Mouse (Mus musculus): ENCODE results near the gene Slc35f5.

The Slc35f5 gene

GRCm38 (mm10) chr1:125574219-125574618 lies 13.8 kb downstream of the Slc35f5 start:
- no peak for DNase-seq (ENCODE audit: low read depth, low spot score)

DNA sequence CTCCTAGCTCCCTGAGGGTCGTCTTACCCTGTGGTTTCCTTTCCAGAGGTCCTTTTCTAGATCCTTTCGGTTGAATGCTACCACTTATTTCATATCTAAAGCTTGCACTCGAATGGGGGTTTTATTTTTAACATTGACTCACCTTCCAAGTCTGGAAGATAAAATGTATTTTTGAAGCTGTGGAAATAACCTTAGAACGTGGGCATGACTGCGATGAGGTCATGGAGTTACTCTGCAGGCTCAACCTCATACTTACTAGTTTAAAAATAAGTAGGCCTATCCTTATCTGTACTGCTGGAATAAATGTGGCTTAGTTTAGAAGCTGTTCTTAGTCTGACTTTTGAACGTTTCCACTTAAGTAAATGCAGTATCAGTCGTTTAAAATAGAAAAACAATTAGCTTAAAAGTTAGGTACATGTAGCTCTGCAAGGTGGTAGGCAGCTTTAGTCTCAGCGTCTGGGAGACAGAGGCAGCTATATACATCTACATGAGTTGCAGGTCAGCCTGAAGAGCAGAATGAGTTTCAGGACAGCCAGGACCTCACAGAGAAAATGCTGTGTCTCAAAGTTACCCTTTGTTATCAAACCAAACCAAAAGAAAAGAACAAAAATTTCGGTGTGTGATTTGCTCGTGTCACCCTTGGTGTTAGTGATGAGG lies 15.2 kb downstream of the Slc35f5 start:
- no peak for DNase-seq (ENCODE audit: low read depth, low spot score)

GRCm38 (mm10) chr1:125576965-125577364 lies 16.6 kb downstream of the Slc35f5 start:
- no peak for DNase-seq (ENCODE audit: low read depth, low spot score)

DNA sequence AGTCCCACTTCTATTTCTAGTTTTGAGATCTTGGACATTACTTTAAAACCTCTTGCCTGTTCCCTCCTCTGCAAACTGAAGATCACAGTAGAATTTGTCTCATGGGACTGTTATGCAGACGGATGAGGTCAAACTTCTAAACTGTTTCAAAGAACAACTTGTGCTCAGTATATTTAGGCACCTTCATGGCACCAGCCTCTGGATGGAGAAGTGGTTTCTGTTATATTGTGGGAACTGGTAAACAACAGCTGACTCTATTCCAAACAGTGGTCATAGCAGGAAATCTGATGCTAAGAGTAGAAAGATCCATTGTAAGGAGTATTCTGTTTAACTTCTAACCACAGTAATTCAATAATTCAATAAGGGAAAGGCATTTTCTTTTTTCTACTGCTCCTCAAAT lies 17.7 kb downstream of the Slc35f5 start:
- DNase-seq (ENCODE audit: low read depth, low spot score), result no peak

- DNase-seq (ENCODE audit: low read depth, low spot score), result no peak
Observed at GRCm38 (mm10) chr1:125581134-125581533, 20.7 kb downstream of the Slc35f5 start.

- DNase-seq (ENCODE audit: low read depth, low spot score), result no peak
Observed at GRCm38 (mm10) chr1:125603620-125604019, 43.2 kb downstream of the Slc35f5 start.

DNA sequence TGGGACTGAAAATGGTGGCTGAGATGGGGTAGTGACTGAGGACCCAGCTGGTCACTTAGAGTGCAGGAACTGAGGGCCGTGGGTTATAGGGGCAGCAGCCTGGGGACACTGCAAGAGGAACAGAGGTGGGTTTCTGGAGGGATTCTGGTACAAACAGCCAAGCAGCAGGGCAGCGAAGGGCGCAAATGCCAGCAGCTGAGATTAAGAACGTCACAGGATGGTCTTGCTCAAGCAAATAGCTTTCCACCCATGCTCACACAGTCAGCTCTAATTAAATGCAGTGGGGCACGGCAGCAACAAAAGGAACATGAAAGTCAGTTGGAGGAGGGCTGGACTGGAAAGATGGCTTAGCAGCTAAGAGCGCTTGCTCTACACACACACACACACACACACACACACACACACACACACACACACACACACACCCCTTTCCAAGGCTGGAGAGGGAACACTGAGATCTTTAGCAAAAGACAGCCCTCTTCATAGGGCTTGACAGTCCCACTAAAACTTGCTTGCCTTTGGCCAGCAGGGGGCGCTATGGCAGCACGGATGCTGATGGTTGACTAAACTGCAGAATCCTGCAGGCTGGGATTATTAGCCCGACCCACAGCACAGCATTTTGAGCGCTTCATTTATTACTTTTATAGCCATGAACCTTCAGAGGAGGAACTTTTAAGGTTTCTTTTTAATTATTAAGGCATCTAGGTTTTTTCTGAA lies 46.9 kb downstream of the Slc35f5 start:
- DNase-seq (ENCODE audit: low read depth, low spot score), result peak; percentile 25

DNA sequence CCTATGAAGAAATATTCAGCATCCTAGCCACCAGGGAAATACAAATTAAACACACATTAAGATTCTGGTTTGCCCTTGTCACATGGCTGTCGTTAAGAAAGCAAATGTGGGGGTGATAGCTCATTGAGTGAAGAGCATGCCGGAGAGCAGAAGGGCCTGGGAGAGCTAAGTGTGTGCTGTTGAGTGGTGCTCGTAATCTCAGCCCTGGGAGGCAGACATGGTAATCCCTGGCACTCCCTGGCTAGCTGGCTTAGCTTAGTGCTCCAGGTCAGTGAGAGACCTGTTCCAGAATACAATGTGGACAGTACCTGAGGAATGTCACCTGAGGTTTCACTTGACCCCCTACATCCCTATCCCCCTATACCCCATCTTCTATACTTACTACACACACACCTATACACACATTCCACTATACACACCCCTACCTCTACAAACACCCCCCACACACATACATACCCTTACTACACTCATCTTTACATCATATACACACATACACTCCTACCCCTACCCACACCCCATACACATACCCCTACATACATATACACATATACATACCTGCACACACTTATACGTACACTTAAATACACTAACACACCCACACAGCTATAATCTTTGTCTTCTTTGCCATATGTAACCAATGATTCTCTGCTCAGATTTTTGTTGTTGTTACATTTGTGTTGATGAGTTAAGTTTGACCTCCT lies 64.1 kb downstream of the Slc35f5 start:
- no peak for DNase-seq (ENCODE audit: low read depth, low spot score)

DNA sequence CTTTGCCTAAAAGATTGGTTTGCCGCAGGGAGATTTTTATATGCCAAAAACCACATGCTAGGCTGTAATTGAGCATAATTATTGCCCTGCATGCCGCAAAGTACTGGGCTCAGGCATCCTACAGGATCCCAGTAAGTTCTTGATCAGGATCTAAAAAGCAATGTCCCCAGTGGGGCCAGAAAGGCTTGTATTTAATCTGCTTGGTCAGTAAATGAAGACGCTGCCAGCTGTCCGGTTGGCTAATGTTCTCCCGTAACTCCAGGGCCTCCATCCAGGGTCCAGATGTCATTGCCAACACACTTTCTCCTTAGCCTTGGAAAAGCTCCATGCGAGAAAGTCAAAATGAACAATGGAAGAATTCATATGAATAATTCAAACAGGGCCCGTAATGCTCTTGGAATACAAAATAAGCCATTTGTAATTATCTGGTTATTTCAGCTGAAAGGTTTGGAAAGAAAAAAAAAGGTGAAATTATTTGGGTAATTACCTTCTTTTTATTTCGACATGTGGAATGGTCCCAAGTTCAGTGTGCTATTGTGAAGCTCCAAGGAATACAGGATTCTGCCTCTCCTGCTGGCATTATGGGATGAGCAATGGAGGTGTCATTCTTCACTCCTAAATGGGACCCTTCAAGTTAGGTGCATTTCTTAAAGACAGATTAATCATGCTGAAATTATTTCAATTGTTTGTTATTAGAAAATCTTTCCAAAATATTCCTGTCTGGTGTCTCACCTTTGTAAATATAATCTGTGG lies 79.3 kb downstream of the Slc35f5 start:
- DNase-seq (ENCODE audit: low read depth, low spot score), result no peak

GRCm38 (mm10) chr1:125643643-125644042 lies 83.2 kb downstream of the Slc35f5 start:
- DNase-seq (ENCODE audit: low read depth, low spot score), result no peak

Data from c-Kit-negative CD71-positive TER-119-positive erythroid progenitor cells, embryonic 14.5 days (primary cell).